Mouse (Mus musculus): ENCODE data around the gene Chchd6.

The Chchd6 gene

DNA sequence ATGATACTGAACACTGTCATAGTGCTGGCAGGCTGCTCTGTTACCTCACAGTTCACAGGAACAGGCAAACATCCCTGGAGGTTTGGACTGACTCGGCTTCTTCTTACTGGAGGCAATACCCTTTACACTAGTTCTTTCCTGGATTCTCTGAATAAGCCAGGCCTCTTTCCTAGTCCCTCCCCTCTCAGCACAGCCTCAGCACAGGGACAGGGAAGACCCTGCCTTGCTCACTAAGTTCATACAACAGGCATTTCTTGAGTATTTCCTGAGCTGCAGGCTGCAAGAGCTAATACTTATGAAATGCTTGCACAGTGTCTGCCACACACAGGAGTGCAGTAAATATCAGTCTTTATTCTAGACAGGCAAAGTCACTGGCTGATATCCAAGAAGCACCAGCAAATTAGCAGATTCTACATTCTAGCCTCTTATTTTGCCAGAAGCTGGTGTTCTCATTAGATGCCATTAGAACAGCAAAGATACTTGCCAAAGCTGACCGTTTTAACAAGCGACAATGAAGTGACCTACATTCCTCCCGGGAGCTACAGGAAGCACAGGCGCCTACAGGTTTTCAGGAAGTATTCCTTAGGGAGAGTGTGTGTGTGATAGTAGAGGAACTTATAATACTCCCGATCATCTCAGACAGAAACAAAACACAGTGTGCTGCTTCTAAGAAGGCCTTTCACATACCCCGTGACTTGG, 142.3 kb downstream of the Chchd6 start:
- no peak for DNase-seq (ENCODE audit: low spot score in 2 of 2)

DNA sequence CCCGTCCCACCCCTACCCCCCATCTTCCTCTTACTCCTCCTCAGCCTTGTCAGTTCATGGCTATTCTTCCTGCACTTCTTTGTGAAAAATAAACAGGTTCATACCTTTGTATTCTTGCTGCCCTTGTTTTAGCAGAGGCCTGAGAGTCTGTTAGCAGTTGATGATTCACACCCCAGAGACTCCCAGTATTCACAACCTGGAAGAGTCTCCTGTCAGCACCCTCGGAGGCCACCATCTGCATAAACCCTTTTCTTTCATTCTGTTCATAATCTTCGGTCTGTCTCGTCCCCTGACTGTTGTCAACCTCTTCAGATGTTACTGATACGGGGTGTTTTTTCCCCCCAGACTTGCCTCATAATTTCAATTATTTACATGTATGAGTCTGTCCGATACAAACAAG, 143.1 kb downstream of the Chchd6 start:
- no peak for DNase-seq (ENCODE audit: low spot score in 2 of 2)

DNA sequence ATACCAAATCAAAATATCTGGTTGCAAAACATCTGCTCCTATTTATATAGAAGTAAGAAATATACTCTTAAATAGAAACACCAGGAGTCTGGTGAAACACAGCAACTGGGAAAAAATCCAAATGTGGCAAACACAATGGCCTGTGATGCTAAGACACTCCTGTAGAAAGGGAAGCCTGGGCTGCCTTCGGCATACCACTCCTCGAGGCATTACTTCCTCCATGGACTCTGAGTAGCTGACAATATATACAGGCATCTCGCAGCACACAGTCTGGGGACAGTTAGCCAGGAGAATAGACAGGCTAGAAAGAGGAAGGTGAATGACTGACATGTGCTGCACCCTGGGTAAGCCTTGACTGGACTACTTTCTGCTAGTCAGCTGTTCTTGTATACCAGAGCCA, 146.7 kb downstream of the Chchd6 start:
- DNase-seq (ENCODE audit: low spot score in 2 of 2) = no peak

DNA sequence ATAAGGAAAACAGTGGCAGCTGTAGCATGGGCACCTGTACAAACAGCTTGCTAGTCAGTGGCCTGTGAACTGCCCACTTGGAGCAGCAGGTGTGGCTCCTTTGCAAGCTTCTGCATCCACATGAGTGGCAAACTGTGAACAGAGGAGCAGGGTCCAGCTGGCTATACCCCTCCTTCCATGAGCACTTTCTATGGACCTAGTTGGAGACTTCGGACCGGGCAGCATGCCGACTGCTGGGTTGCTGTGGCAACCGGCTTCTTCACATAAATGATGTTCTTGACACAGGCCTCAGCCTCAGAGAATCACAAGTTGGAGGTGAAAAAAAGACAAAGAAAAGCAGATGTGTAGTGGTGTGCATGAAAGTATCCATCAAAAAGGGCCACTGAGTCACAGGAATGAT, 154.8 kb downstream of the Chchd6 start:
- no peak for DNase-seq (ENCODE audit: low spot score in 2 of 2)

DNA sequence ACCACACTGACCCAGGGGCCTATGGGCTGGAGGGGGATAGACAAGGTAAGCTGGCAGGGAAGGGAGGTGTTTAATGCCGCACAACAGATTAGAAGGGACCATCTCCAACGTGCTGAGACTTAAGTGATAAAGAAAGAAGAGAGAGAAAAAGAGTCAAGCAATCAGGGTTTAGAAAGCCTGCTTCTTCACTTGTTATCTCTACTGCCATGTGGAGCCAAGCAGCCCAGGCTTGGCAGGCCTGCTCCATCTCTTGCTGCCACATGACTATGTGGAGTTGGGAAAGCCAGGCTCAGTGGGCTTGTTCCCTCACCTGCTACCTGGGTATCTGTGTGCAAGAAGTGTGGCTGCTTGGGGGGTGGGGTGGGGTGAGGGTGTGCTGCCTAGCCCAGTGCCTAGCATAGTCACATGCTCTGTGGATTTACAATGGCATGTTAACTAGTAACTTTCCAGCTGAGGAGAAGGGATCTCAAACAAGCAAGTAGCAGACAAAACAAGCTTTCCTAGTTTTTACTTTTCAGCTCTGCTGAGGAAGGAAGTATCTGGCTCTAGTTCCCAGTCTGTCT, 163.5 kb downstream of the Chchd6 start:
- DNase-seq (ENCODE audit: low spot score in 2 of 2) = no peak

DNA sequence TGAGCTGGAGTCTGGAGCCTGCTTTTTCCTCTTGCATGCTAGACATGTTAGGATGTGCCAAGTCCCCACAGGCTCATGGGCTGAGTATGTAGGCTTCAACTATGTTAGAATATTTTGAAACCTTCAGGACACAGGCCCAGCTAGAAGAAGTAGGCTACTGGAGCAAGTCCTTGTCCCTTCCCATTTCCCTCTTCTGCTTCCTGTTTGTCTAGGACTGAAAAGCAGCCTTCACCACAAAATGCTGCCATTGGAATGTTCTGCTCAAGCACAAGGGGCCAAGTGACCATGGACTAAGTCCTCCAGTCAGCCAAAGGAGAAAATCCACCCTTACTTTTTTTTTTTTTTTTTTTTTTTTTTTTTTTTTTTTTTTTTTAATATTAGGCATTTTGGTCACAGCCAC, 164.7 kb downstream of the Chchd6 start:
- DNase-seq (ENCODE audit: low spot score in 2 of 2) = no peak

DNA sequence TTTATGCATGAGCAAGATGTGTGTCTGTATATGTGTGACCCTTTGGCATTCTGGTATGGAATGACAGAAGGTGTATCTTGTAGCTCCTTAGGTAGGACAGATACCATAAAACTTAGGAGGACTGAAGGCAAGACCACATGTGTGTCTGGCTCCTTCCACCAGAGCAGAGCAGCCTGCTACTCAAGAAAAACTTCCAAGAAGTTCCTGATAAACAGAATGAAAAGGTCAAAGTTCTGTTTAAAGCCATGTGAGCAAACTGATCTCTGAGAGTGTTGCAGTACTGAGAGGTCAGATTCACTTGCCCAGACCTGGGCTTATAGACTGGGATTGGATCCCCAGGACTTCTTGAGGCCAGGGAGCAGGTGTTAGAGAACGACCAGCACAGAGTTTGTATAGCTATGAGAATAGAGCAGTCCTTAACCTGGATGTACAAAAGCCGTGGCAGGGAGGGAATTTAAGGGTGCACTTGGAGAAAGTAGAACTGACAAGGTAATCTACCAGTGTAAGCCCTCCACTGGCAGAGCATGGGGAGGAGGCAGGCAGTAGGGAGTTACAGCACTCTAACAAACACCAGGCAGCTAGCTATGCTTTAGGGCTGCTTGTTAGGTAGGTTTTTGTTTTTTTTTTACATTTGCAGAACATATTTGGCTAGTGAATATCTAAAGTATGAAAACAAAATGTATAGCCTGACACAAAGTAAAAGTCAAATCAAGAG, 166.6 kb downstream of the Chchd6 start:
- no peak for DNase-seq (ENCODE audit: low spot score in 2 of 2)

DNA sequence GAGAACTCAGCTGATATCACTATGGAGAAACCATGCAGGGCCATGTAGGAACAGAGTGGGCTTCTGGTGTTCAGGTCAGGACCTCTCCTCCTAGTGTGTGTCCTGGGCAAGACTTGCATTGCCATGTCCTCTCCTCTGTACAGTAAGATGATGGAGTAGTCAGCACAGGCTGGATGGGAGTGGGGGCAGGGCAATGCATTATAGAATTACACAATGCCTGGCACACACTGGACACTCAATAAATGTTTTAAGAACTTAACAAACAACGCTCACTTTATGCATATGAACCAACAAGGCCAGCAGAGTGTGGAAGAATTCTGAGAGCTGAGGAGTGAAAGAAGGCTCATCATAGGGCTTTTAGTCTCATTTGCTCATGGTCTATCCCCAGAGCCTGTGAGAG, 171.0 kb downstream of the Chchd6 start:
- DNase-seq (ENCODE audit: low spot score in 2 of 2) = no peak

DNA sequence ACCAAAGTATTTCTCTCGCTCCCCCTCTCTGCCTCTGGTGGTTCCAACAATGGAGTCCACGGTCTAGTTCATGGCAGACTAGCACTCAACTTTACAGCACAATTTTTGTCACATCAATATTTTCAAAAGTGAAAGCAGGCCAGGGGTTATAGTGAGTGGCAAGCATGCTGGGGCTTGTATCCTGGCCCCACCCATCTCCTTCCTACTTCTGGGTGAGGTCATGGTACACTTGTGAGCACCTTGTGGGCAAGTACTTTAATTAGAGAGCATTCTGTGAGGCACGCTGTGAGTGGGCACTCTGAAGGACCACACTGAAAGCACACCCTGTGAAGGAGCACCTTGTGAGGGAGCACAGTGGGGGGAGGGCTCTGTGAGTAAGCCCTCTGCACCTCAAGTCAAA, 172.8 kb downstream of the Chchd6 start:
- DNase-seq (ENCODE audit: low spot score in 2 of 2) = no peak

DNA sequence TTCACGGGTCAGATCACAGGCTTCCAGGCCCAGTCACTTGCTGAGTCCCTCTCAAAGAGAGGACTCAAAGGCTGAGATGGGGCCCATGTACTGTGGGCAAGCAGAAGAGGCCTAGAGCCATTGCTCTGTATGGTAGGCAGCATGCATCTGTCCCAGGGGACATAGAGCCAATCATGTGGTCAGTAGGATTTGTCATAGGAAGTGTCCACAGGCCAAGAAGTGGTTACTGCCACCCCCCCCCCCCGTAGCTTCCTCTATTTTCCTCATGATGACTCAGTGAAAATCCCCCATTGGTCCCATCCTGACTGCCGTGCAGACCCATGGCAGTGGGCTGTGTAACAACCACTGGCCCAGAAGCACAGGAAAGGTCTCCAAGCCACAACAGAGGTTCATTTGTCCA, 173.5 kb downstream of the Chchd6 start:
- DNase-seq (ENCODE audit: low spot score in 2 of 2) = no peak

DNA sequence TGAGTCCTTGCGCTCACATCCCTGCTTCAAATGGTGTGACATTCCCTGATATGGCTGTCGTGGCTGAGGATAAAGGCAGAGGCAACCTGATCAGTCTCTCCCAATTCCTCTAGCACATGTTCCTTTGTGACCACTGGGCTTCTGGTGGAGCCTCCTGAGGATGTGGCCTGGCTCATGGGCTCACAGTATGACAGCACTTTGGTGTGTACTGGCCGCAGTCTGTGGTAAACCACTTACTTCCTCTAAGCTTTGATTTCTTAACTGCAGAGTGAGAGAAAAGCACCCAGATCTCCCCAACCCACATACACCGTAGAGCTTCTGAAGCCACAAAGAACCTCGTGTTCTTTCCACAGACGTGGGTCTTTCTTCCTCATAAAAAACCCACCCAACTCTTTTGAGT, 173.9 kb downstream of the Chchd6 start:
- DNase-seq (ENCODE audit: low spot score in 2 of 2) = peak in 1 of 2 experiments; percentile 30

DNA sequence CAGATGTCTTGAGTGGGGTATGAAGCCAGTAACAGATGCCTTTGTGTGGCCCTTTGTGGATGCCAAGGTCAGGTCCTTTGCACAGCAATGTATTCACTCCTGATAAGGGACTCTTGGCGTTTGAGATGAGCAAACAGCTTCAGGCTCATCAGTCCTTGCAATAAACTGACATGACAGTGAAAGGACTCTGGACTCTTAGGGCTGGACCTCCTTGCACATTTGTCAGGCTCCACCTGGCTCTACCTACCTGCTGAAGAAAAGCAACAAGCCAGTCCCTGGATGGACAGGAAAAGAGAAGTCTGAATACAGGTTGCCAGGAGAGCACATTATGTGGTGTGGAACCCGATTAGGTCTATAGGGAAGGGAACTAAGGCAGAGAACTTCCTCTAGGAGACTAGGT, 174.7 kb downstream of the Chchd6 start:
- no peak for DNase-seq (ENCODE audit: low spot score in 2 of 2)

DNA sequence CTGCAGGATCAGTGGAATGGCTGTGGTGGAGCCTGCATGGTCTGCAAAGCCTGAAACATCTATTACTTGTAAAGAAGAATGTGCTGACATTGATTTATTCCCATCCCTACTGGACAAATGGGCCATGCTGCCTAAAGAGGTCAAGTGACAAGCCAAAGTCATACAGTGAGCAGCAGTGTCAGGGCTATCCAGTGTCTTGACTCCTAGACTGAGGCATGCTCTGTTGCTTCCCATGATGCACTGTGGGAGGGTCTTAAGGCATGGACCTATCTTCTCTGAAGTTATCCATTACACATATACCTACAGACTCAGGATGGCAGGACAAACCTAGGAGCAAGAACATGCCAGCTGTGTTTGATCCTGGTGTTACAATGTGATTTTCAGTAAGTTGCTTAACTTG, 175.3 kb downstream of the Chchd6 start:
- no peak for DNase-seq (ENCODE audit: low spot score in 2 of 2)

DNA sequence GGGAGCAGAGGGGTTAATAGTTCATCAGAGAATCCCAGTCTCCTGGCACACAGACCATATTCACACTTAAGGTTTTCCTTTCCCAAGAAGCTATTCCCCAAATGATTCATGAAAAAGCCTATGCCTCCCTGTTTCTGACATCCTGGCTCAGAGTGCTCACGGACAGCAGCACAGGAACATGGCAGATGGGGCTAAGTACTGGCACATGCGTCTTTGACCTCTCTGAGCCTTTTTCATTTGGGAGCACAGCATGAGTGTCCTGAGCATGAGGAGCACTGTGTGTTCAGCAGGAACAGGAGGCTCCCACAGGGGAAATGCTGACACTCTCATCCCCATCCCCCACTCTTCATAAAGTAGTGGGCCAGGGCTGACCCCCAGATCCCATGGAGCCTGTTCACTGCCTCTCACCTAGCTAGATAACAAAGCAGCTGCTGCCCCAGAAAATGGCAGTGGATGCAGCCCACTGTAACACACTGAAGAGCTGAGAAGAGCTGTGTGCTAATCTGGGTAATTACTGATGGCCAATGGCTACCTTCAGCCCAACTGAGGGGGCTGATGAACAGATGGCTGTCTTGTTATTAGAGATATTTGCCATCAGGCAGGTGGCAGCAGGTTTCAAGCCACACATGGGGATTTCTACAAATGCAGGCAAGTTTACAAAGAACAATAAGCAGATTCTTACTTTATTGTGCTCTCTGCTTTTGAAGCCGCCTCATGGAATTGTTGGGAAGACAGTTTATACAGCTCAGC, 176.2 kb downstream of the Chchd6 start:
- no peak for DNase-seq (ENCODE audit: low spot score in 2 of 2)

DNA sequence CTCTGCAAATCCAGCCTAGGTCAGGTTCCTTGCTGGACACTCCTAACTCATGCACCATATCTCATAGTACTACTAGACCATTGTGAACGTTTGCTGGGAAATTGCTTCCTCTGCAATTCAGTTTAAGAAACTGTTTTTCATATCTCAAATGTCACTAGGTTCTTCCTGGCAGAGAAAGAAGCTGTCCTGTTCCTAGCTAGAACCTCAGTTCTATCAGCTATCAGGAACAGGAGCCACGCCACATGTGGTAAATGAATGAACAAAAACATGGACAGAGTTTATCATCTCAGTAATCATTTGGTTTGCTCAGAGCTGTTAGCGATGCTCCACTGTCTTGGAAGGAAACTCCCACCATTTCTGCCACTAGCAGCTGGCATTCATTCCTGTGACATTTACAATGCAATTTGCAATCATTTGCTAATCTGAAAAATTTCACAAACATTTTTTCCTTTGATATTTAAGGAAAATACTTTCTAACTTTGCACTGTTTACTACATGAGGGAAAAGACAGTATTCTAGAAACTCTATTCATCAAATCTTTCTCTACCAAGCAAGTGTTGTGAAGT, 179.3 kb downstream of the Chchd6 start:
- no peak for DNase-seq (ENCODE audit: low spot score in 2 of 2)

DNA sequence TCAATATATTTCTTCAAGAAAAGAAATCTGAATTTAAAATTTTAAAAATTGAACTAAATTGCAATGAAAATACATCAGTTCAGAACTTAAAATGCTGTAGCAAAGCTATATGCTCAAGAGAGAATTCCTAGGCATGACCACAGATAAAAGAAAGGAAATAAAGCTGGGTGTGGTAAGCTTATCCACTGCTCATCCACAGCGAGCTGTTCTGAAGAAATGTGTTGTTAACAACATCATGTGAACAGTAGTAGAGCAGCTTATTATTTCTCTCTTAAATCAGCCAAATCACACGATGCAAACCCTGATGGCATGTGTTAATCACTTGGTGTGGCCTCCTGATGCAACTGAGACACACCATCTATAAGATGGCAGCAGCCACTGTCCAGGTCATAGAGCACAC, 180.4 kb downstream of the Chchd6 start:
- DNase-seq (ENCODE audit: low spot score in 2 of 2) = no peak

DNA sequence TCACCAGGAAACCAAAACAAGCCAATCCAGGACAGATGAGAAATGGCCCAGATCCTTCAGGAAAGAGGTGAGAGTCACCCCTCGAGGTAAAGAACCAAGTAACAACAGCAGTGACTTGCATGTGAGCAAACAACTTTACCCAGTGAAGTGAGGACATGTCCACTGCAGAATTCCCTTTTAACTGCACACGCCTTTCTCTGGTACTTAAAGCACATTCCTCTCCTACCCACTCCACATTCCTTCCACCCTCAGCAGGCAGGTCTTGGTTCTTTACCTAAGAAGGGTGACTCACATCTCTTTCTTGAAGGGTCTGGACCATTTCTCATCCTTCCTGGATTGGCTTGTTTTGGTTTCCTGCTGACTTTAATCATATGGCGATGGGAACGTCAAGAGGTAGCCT, 181.3 kb downstream of the Chchd6 start:
- no peak for DNase-seq (ENCODE audit: low spot score in 2 of 2)

DNA sequence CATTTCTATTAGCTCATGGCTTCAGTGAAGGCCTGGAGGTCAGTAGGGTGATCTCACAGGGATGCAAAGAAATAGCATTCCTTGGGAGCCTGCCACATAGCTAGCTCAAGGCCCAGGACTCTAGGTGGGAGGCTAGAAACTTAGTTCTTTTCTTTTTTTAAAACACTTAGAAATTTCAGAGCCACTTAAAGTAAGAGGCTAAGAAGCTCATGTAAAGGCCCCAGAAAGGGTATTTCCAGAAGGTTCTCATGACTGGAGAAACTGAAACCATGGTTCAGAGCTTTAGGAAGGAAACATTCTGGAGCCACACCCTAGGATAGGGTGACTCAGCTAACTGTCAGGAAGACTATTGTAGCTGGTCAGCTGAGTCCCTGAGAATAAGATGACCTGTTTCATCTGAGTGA, 182.0 kb downstream of the Chchd6 start:
- DNase-seq (ENCODE audit: low spot score in 2 of 2) = no peak

DNA sequence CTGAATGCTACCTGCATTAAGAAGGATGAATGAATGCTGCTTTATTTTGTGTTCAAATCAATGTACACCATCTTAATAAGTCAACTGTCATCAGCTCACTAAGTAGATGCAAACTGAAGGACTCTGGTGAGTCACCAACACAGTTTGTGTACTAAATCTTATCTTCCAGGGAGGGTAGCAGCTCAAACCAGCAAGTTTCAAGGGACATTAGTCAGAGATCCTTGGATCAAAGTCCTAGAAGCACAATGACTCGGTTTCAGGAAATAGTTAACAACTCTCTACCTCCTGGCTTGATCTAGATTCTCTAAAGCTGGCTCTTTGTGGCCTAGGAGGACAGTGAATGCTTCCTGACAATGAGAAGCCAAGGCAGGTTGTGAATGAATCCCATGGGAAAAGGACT, 182.9 kb downstream of the Chchd6 start:
- DNase-seq (ENCODE audit: low spot score in 2 of 2) = no peak

DNA sequence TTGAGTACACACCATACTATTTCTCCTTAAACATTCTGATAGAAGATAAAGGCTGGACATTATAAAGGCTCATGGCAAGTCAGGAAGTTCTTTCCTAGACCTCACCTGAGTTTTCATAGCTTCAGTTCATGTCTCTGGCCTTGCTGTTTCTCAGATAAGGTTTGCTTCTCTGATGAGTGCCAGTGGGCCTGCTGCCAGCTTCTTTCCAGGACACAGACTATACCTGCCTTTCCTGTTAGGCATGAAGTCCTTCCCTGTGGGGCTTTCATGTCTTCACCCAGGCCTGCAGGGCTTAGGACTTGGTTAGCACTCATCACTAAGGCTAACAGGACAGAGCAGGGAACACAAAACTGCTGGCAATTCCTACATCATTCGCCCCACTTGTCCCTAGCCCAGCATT, 186.4 kb downstream of the Chchd6 start:
- DNase-seq (ENCODE audit: low spot score in 2 of 2) = no peak

DNA sequence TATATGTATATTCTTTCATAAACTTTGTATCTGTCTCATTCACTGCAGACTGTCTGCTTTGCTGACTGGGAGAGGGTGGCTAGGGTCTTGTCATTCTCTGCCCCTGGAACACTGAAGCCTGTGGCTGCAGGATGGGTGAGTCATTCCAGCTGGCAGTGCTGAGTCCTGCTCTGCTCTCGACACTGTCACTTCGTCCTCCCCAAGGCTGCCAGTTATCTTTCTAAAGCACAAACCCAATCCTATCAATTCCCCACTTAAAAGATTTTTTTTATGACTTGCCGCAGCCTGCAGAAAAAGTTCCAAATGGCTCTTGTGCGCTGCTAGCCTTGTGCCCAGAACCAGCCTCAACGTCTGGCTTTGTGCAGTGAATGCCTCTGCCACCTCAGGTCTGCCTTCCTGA, 187.2 kb downstream of the Chchd6 start:
- DNase-seq (ENCODE audit: low spot score in 2 of 2) = no peak

DNA sequence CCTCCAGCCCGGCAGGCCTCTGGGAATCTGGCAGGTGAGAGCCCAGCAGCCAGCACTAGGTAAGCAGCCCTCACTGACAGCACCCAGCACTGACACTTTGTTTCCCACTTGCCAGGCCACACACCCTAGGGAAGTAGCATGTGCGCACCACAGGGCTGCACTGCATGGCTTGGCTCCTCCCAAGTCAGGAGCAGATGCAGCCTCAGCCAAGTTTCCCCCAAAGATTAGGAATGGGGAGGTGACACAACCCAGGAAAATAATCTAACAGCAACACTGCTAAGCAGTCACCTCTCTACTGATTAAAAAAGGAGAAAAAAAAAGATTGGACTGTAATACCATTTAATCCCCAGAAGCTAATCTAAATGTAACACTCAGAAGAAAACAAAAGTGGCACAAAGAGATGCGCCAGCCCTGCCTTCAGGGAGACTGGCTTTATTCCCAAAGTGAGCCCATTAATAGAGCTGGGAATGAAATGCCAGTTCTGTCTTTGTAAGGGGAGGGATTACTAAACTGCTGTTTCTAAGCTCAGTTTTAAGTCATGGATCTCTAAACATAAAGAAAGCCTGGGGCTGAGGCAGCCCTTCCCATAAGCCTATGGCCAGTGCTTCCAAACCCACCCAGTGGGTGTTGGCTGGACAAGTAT, 188.1 kb downstream of the Chchd6 start:
- no peak for DNase-seq (ENCODE audit: low spot score in 2 of 2)

Data from spleen, postnatal 10 days (tissue).